Mouse (Mus musculus) left cerebral cortex, postnatal 25 days (tissue): Measurements from ENCODE around the gene Ube2z. TPM values are rescaled to one million over a fixed set of nuclear protein-coding genes. Genes with fewer than 3 reads are reported as not detected.

Experiments used
- DNase-seq, 2 experiments: peaks; one replicate each; pipeline ENCODE4 v3.0.0; 2022; ENCODE audit warnings: low spot score in 2 of 2, mixed read lengths in 1 of 2
- intact Hi-C: fragments of 180-260 bp; cut with DNase I; formaldehyde crosslinking; loops from one replicate; pipeline ENCODE4 v1.15.1; 2025
- total RNA-seq, 2 experiments: library from RNA; stranded (reverse); gene quantifications; 2 replicates each; pipeline ENCODE4 v1.2.3; 2021

Gene Ube2z
- total RNA-seq, 2 experiments from 2014 or later = 54.9 to 58.7 TPM

- intact Hi-C loops = loop anchor here (10.0 kb wide), 1 partner anchor 727 kb away; no protein-coding TSS in a partner anchor
- DNase-seq = peak in 1 of 2 experiments; percentile 65
These were observed 47.2 kb downstream of the Ube2z start for GRCm38 (mm10) chr11:96017941-96018351.

GRCm38 (mm10) chr11:96015421-96015820 lies 49.8 kb downstream of the Ube2z start:
- no peak for DNase-seq
- intact Hi-C loops = loop anchor here (10.0 kb wide), 1 partner anchor 729 kb away; no protein-coding TSS in a partner anchor

GRCm38 (mm10) chr11:96011982-96012381 lies 53.2 kb downstream of the Ube2z start:
- DNase-seq = no peak
- intact Hi-C loops = loop anchor here (10.0 kb wide), 1 partner anchor 733 kb away; no protein-coding TSS in a partner anchor

- no peak for DNase-seq
- intact Hi-C loops = loop anchor here (5.0 to 10.0 kb wide), 5 partner anchors 168 to 864 kb away; partner anchors contain the start of genes Dlx4, Hoxb2 and Hoxb8
These were observed 56.4 kb downstream of the Ube2z start for GRCm38 (mm10) chr11:96008827-96009226.

- intact Hi-C loops = loop anchor here (5.0 to 10.0 kb wide), 5 partner anchors 170 to 863 kb away; partner anchors contain the start of genes Dlx4, Hoxb2 and Hoxb8
- peak in 1 of 2 experiments; percentile 6 for DNase-seq
These were observed 57.5 kb downstream of the Ube2z start for GRCm38 (mm10) chr11:96007516-96008235.

- intact Hi-C loops = loop anchor here (5.0 to 10.0 kb wide), 5 partner anchors 170 to 862 kb away; partner anchors contain the start of genes Dlx4, Hoxb2 and Hoxb8
- DNase-seq = no peak
These were observed 58.2 kb downstream of the Ube2z start for GRCm38 (mm10) chr11:96006852-96007515.

- DNase-seq = peak in 1 of 2 experiments; percentile 3
- intact Hi-C loops = loop anchor here (5.0 to 10.0 kb wide), 5 partner anchors 171 to 862 kb away; partner anchors contain the start of genes Dlx4, Hoxb2 and Hoxb8
These were observed 58.8 kb downstream of the Ube2z start for GRCm38 (mm10) chr11:96006367-96006851.

- intact Hi-C loops = loop anchor here (5.0 to 10.0 kb wide), 5 partner anchors 172 to 861 kb away; partner anchors contain the start of genes Dlx4, Hoxb2 and Hoxb8
- peak in 1 of 2 experiments; percentile 2 for DNase-seq
These were observed 59.6 kb downstream of the Ube2z start, which contains the start of gene Igf2bp1 for GRCm38 (mm10) chr11:96005403-96006271. TSS of gene Igf2bp1 (minus strand) at chr11:96005940.

GRCm38 (mm10) chr11:96004793-96005402 lies 60.3 kb downstream of the Ube2z start:
- DNase-seq = no peak
- intact Hi-C loops = loop anchor here (5.0 to 10.0 kb wide), 5 partner anchors 172 to 860 kb away; partner anchors contain the start of genes Dlx4, Hoxb2 and Hoxb8

- intact Hi-C loops = loop anchor here (10.0 kb wide), 1 partner anchor 859 kb away; the partner anchor contains the start of gene Dlx4
- peak in 1 of 2 experiments; percentile 7 for DNase-seq
These were observed 61.0 kb downstream of the Ube2z start for GRCm38 (mm10) chr11:96003969-96004792.

- intact Hi-C loops = loop anchor here (10.0 kb wide), 1 partner anchor 858 kb away; the partner anchor contains the start of gene Dlx4
- no peak for DNase-seq
These were observed 61.9 kb downstream of the Ube2z start for GRCm38 (mm10) chr11:96003100-96003900.

Other genes starting within 250 kb of the Ube2z start
- gene Phospho1, start 240.9 kb downstream of the Ube2z start, total RNA-seq = 10 to 100 TPM; 69.9 to 71.8 TPM
- 1 to 10 TPM; 2.6 to 3.2 TPM for gene Gngt2, start 228.2 kb downstream of the Ube2z start, total RNA-seq
- 1 to 10 TPM; 6.4 to 6.5 TPM for gene Abi3, start 222.9 kb downstream of the Ube2z start, total RNA-seq
- gene B4galnt2, start 150.5 kb downstream of the Ube2z start, total RNA-seq = not detected
- under 1 TPM; 0.18 to 0.34 TPM for gene Igf2bp1, start 59.4 kb downstream of the Ube2z start, total RNA-seq
- gene Gip, start 40.8 kb downstream of the Ube2z start, total RNA-seq = not detected
- 10 to 100 TPM; 95.0 to 97.4 TPM for gene Snf8, start 30.5 kb downstream of the Ube2z start, total RNA-seq
- gene Atp5g1, start 10.3 kb upstream of the Ube2z start, total RNA-seq = 100 to 1,000 TPM; 435 to 483 TPM
- gene Calcoco2, start 46.6 kb upstream of the Ube2z start, total RNA-seq = not detected
- gene Ttll6, start 68.4 kb upstream of the Ube2z start, total RNA-seq = not detected
- not detected for gene Hoxb13, start 128.9 kb upstream of the Ube2z start, total RNA-seq
- gene Hoxb9, start 206.1 kb upstream of the Ube2z start, total RNA-seq = not detected
- not detected for gene Hoxb8, start 216.5 kb upstream of the Ube2z start, total RNA-seq
- gene Hoxb7, start 221.2 kb upstream of the Ube2z start, total RNA-seq = not detected
- gene Hoxb6, start 227.1 kb upstream of the Ube2z start, total RNA-seq = not detected
- gene Hoxb5, start 237.9 kb upstream of the Ube2z start, total RNA-seq = not detected